Mouse (Mus musculus): ENCODE measurements around the gene Mrpl36. TPM values are rescaled to one million over a fixed set of nuclear protein-coding genes. Genes with fewer than 3 reads are reported as not detected.

Gene Mrpl36
- polyA plus RNA-seq, 1 experiment from 2014 or later, result 94.1 TPM

DNA sequence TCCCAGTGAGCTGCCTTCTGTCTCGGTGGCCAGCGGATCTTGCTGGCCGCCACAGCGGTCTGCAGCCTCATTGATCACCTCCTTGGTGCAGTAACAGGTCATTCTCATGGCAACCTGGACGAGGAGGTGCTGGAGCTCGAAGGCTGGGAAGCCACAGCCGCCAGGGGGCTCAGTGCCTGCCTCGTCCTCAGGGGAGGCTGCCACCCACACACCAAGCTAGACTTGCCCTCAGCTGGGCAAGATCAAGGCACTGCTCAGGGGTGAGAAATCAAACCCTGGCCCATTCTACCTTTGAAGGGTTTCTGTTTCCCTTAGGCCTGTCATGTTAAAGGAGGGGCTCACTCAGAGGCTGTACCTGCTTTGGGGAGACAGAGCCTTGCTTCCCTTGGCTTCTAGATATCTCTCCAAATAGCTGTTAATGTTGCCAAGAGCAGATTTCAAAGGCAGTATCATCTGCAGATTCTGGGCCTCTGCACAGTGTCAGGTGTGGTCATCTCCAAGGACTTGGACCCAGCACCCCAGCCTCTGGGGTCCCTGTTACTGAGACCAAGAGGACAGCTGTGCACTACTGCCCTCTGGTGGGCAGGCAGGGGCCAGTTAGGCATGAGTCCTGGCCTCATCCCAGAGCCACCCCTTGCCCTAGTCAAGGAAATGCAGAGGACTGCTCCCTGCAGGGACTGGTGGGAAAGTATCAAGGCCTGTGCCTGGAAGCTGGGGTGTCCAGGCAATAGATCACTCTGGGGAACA lies 18.0 kb upstream of the Mrpl36 start:
- WGBS, result 23% methylated on average over 8 of the region's 8 CpGs
- H3K4me1 ChIP-seq, result peaks cover 11% of the 10 kb centered on the region; the same call in 1 of the 2 replicates
- no peak overlapping the region for H3K27ac ChIP-seq
- DNase-seq (ENCODE audit: low spot score), result peak; percentile 76
- H3K27me3 ChIP-seq (ENCODE audit: low read depth, poor library complexity, severe bottlenecking), result peaks cover 11% of the 10 kb centered on the region; the same call in 1 of the 2 replicates
- no peak overlapping the region for H3K4me3 ChIP-seq
- 0 out of 2 replicates have a peak, but pooled peaks cover 2% of the 10 kb centered on the region for H3K36me3 ChIP-seq
- no peaks in the 10 kb centered on the region for H3K9me3 ChIP-seq (replicated peaks)

DNA sequence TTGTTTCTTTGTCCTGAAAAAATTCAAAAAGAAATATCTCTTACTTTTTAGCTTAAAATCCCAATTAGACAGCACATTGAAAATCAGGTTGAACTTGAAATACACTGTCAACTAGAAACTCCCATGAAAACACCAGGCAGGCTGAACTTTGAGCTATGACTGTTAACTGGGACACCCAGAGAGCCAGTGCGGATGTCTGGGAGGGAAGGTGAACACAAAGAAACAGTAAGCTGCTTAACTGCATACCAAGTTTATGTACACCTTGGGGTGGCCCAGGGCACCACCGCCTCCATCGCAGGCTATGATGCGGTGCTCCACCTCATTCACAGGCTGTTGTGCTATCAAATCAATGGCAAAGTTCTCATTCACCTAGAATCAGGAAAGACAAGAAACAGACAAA lies 8.3 kb upstream of the Mrpl36 start:
- Histone ChIP-seq H3K27ac (no peak overlapping the region), H3K4me1 (no peaks in the 10 kb centered on the region), H3K9me3 (replicated peaks) (0 out of 2 replicates have a peak, but pooled peaks cover 2% of the 10 kb centered on the region), H3K4me3 (no peak overlapping the region), H3K36me3 (peaks cover 92% of the 10 kb centered on the region), H3K27me3 (ENCODE audit: low read depth, poor library complexity, severe bottlenecking) (no peaks in the 10 kb centered on the region)
- WGBS, result 94% methylated on average over 4 of the region's 4 CpGs
- no peak for DNase-seq (ENCODE audit: low spot score)

DNA sequence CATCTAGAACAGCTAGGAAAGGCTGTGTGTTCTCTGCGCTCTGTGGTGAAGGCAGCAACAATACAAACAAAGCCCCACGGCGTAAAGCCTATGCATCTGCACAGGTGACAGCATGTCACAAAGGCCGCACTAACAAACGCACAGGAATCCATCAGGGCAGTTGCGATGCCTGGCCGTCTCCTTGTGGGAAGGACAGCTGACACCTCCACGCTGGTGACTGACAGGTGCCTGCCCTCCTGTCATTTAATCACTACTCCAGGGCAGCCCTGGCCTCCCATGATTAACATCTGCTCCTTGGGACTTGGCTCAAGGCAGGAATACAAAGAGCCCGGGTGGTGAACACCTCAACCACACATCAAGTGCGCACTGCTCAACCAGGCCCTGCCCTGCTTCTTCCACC lies 5.7 kb upstream of the Mrpl36 start:
- 0 out of 2 replicates have a peak, but pooled peaks cover 2% of the 10 kb centered on the region for H3K9me3 ChIP-seq (replicated peaks)
- DNase-seq (ENCODE audit: low spot score), result no peak
- no peak overlapping the region for H3K4me3 ChIP-seq
- no peaks in the 10 kb centered on the region for H3K27me3 ChIP-seq (ENCODE audit: low read depth, poor library complexity, severe bottlenecking)
- H3K4me1 ChIP-seq, result peaks cover 5% of the 10 kb centered on the region
- H3K36me3 ChIP-seq, result peaks cover 92% of the 10 kb centered on the region
- WGBS, result 93% methylated on average over 10 of the region's 10 CpGs
- no peak overlapping the region for H3K27ac ChIP-seq

DNA sequence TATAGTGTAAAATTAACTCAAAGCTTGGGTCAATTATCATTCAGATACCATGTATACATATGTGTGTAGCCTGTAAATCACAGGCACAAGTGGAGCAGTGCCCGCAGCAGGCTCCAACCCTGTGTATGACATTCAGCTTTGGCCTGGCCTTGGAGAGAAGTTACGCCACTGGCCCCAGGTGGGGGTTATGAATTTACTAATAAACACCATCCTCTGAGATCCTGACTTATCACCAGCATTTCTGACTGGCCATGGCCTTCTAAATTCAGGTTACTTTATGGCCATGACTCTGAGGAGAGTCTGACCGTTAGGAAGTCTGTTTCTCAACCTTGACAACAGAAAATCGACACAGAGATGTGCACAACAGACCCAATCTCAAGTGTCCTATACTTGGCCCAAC lies 4.9 kb upstream of the Mrpl36 start:
- 94% methylated on average over 4 of the region's 4 CpGs for WGBS
- Histone ChIP-seq H3K27ac (no peak overlapping the region), H3K4me3 (no peak overlapping the region), H3K27me3 (ENCODE audit: low read depth, poor library complexity, severe bottlenecking) (no peaks in the 10 kb centered on the region), H3K36me3 (peaks cover 84% of the 10 kb centered on the region), H3K4me1 (peaks cover 7% of the 10 kb centered on the region), H3K9me3 (replicated peaks) (no peaks in the 10 kb centered on the region)
- DNase-seq (ENCODE audit: low spot score), result no peak

DNA sequence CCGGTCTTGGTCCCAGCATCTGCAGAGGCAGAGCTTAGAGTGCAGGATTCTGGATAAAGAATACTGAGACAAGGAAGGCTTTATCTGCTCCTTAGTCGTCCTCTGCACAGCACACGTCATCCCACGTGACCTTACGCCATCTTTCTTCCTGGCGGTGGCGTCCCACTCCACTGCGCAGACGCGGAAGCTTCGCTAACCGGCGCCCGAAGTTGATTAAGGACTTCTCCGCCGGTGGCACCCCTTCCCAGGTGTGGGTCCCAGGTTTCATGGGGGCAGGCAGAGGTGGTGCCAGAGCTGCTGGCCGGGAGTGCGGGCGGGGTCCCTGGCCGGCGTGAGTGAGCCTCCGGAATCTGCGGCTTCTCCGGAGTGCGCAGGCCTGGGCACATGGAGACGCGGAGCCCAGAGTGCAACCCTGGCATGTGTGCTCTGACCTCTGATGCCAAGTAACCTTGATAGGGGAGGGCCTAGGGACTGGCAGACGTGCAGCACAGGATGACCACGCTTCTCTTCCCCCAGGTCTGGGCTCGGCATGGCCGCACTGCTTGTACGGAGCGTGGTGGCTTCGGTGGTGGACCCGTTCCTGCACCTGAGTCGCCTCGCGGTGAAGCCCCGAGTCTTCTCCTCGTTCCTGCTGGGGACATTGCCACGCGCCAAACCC lies 2.7 kb downstream of the Mrpl36 start:
- peak overlapping the region; percentile 82 for H3K4me3 ChIP-seq
- peak overlapping the region; percentile 91 for H3K27ac ChIP-seq
- H3K9me3 ChIP-seq (replicated peaks), result no peaks in the 10 kb centered on the region
- under 1% methylated on average over 42 of the region's 42 CpGs for WGBS
- peaks cover 10% of the 10 kb centered on the region for H3K36me3 ChIP-seq
- peak; percentile 86 for DNase-seq (ENCODE audit: low spot score)
- H3K27me3 ChIP-seq (ENCODE audit: low read depth, poor library complexity, severe bottlenecking), result peaks cover 31% of the 10 kb centered on the region
- peaks cover 24% of the 10 kb centered on the region for H3K4me1 ChIP-seq

DNA sequence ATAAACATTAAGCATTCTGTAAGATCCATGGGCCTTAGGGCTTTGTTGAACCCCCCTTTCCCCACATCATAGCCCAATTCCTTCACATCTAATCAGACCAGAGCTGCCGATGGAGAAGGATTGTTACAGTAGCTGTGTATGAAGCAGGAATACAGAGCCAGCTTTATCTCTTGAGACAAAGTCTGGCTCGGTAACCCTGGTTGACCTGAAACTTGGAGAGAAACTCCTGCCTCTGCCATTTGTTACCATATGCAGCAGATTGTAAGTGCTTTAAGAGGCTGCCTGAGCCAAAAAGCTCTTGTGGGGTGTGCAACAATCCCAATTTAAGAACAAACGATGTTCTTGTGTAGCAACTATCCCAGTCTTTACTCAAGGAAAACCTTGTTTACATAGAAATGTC lies 3.4 kb downstream of the Mrpl36 start:
- Histone ChIP-seq H3K4me1 (peaks cover 29% of the 10 kb centered on the region), H3K36me3 (peaks cover 2% of the 10 kb centered on the region; the same call in 1 of the 2 replicates), H3K27me3 (ENCODE audit: low read depth, poor library complexity, severe bottlenecking) (peaks cover 33% of the 10 kb centered on the region), H3K4me3 (peak overlapping the region; percentile 82), H3K9me3 (replicated peaks) (no peaks in the 10 kb centered on the region), H3K27ac (peak overlapping the region; percentile 91; the same call in 1 of the 2 replicates)
- WGBS, result 77% methylated on average over 3 of the region's 3 CpGs
- DNase-seq (ENCODE audit: low spot score), result no peak

DNA sequence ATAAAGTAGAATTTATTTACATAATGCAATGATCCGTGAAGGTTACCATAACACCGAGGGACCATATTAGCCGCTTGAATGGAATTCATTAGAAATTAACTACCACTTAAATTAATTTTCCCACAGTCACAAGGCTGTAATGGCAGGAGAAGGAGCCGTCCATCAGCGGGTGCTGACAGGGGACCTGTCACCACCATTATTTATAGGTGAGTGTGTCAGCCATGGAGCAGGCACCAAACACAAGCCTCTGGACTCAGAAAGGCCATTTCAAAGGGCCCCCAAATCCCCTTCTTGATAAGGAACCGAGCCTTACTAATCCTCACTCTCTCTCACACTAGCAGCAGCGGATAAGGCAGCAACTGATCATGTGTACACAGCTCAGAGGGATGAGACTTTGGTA lies 8.4 kb downstream of the Mrpl36 start:
- H3K27ac ChIP-seq, result no peak overlapping the region
- 43% methylated on average over 7 of the region's 7 CpGs for WGBS
- peak; percentile 66 for DNase-seq (ENCODE audit: low spot score)

DNA sequence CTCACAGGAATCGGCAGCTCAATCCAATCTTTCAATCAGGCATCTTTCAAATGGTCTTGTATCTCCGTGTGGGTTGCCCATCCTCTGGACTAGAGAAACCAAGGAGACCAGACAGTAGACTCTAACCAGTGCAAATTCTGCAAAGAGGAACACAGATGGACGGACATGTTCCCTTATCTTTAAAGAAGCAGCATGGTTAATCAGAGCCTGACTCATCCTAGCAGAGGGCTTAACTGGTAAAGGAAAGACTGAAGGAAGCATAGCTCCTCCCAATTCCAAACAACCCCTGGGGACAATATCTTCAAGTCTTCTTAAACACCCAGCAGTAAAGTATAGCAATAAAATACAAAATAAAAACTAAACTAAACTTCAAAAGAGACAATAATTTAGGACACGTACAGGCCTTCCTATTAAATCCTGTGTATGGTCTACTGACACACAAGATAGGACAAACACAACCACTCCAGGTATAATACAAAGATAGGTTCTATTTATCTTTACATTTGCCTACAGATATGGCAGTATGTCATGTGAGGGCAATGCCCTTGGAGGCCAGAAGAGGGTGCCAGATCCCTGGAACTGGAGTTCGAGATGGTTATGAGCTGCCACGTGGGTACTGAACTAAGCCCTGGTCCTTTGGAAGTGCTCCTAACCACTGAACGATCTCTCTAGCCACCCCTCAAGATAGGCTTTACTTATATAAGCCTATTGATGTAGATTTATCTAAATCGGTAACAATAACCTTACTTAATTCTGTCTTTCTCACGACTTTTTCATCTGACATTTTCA lies 17.0 kb downstream of the Mrpl36 start:
- no peak overlapping the region for H3K4me3 ChIP-seq

More for the DNA sequence above, 8.4 kb downstream of the Mrpl36 start:
- H3K4me3 ChIP-seq, result no peak overlapping the region
- peaks cover 19% of the 10 kb centered on the region for H3K4me1 ChIP-seq
- H3K36me3 ChIP-seq, result no peaks in the 10 kb centered on the region
- no peaks in the 10 kb centered on the region for H3K9me3 ChIP-seq (replicated peaks)
- peaks cover 69% of the 10 kb centered on the region for H3K27me3 ChIP-seq (ENCODE audit: low read depth, poor library complexity, severe bottlenecking)

DNA sequence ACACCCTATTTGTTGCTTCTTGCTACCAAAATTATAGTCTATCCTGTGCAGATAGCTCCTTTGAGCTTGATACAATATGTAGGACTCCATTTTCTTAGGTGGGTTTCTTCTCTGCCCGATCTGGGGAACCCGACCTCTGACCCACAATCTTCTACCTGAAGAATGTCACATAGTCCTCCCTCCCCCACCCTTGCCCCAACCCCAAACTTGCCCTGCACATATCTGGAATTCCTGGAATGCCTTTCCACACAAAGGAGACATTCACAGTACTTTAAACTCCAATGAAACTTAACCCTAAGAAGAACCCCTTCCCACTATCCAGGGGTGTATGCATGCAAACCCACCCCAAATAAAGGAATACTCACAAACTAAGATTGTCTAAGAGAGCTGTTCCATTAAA lies 17.8 kb downstream of the Mrpl36 start:
- Histone ChIP-seq H3K4me1 (peaks cover 6% of the 10 kb centered on the region; the same call in 1 of the 2 replicates), H3K27me3 (ENCODE audit: low read depth, poor library complexity, severe bottlenecking) (0 out of 2 replicates have a peak, but pooled peaks cover 2% of the 10 kb centered on the region), H3K27ac (no peak overlapping the region), H3K4me3 (no peak overlapping the region), H3K9me3 (replicated peaks) (no peaks in the 10 kb centered on the region), H3K36me3 (no peaks in the 10 kb centered on the region)
- no peak for DNase-seq (ENCODE audit: low spot score)
- WGBS, result 40% methylated on average over 2 of the region's 2 CpGs

More for the DNA sequence above, 17.0 kb downstream of the Mrpl36 start:
- no peak for DNase-seq (ENCODE audit: low spot score)
- WGBS, result 79% methylated on average over 9 of the region's 9 CpGs
- Histone ChIP-seq H3K27ac (no peak overlapping the region), H3K4me1 (peaks cover 10% of the 10 kb centered on the region; the same call in 1 of the 2 replicates), H3K9me3 (replicated peaks) (no peaks in the 10 kb centered on the region), H3K27me3 (ENCODE audit: low read depth, poor library complexity, severe bottlenecking) (peaks cover 10% of the 10 kb centered on the region), H3K36me3 (no peaks in the 10 kb centered on the region)

DNA sequence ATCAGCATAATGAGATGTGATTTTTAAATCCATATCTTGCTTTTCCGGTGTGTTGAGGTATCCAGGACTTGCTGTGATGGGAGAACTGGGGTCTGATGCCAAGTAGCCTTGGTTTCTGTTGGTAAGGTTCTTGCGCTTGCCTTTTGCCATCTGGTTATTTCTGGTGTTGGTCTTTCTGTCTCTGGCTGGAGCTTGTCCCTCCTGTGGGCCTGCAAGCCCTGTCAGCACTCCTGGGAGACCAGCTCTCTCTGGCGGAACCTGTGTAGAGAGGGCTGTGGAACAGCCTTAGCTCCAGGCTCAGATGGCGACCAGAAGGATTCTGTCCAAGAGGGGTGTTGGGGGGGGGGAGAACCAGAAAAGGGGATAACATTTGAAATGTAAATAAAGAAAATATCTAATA lies 18.4 kb downstream of the Mrpl36 start:
- H3K4me3 ChIP-seq, result no peak overlapping the region
- 87% methylated on average over 4 of the region's 4 CpGs for WGBS
- no peaks in the 10 kb centered on the region for H3K27me3 ChIP-seq (ENCODE audit: low read depth, poor library complexity, severe bottlenecking)
- H3K4me1 ChIP-seq, result peaks cover 4% of the 10 kb centered on the region; the same call in 1 of the 2 replicates
- no peaks in the 10 kb centered on the region for H3K9me3 ChIP-seq (replicated peaks)
- DNase-seq (ENCODE audit: low spot score), result no peak
- H3K36me3 ChIP-seq, result no peaks in the 10 kb centered on the region
- peak overlapping the region; percentile 30 for H3K27ac ChIP-seq

DNA sequence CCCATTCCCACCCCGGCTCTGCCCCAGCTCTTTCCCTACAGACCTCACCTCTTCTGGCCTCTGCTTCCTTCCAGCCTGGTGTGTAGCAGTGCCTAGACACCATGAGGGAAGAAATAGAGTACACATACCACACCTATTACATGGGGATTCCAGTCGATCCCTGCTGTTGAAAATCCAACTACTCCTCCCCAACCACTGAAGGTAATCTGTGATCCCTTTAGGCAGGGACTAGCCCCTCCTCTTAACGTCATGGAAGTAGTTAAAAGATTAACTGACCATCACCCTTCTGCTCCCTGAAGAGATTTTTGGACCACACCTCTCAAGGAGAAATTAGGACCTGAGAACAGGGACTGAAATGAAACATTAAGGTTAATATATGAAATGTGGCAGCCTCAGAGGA lies 18.9 kb downstream of the Mrpl36 start:
- Histone ChIP-seq H3K4me3 (no peak overlapping the region), H3K36me3 (no peaks in the 10 kb centered on the region), H3K9me3 (replicated peaks) (no peaks in the 10 kb centered on the region), H3K27me3 (ENCODE audit: low read depth, poor library complexity, severe bottlenecking) (no peaks in the 10 kb centered on the region), H3K4me1 (peaks cover 4% of the 10 kb centered on the region; the same call in 1 of the 2 replicates), H3K27ac (peak overlapping the region; percentile 30; the same call in 1 of the 2 replicates)
- no peak for DNase-seq (ENCODE audit: low spot score)
- WGBS, result 79% methylated on average over 3 of the region's 3 CpGs

DNA sequence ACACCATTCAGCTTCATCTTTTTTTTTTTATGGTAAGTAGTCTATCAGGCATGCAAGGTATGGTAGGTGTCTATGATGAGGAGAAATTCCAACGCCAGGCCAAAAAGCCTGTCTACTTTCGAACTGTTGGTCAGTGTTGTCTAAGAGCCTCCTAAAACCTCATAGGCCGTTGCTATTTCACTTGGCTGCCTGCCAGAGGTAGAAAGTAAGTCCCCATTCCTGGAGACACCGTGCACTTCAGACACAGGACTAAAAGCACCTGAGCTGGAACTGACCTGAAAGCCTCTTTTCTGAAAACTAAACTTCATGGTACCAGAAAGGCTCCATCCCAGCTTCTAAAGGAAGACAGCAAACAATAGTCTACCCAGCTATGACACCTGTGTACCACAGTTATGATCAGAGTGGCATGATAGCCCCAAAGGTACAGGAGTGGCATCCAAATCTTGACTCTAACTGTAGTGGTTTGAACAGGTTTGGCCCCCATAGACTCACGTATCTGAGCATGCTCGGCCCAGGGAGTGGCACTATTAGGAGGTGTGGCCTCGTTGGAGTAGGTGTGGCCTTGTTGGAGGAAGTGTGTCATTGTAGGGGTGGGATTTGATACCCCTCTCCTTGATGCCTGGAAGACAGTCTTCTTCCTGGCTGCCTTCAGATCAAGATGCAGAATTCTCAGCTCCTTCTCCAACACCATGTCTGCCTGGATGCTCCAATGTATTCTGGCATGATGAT lies 19.8 kb downstream of the Mrpl36 start:
- no peak overlapping the region for H3K27ac ChIP-seq
- no peaks in the 10 kb centered on the region for H3K36me3 ChIP-seq
- peaks cover 4% of the 10 kb centered on the region; the same call in 1 of the 2 replicates for H3K4me1 ChIP-seq
- H3K4me3 ChIP-seq, result no peak overlapping the region
- 0 out of 2 replicates have a peak, but pooled peaks cover under 1% of the 10 kb centered on the region for H3K27me3 ChIP-seq (ENCODE audit: low read depth, poor library complexity, severe bottlenecking)
- 90% methylated on average over 7 of the region's 7 CpGs for WGBS
- no peaks in the 10 kb centered on the region for H3K9me3 ChIP-seq (replicated peaks)
- no peak for DNase-seq (ENCODE audit: low spot score)
